Mouse (Mus musculus): ENCODE measurements at regions not wholly inside any gene's neighbourhood (a gene's known extent, or its start where the extent isn't known, plus 50 kb on each side); places are given as distances from the start of the nearest gene placed in this dataset.

DNA sequence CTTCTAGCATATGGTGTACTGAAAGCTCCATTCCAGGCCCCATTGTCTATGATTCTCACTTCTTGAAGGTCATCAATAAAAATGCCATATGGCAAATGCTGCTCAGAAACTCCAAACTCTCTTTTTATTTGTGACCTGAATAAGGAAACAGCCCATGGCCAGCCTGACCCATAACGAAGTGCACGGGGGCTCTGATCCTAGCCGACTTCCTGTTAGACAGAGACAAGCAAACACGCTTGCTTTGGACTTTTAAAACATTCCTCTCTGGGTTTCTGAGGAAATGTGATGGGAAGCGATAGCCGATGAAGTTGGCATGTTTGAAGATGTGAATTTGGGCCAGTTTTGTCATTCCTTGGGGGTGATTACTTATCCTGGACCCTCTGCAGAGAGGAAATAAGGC is 346.1 kb upstream of the Ddhd1 start:
- Histone ChIP-seq H3K36me3 (replicated peaks; ENCODE audit: control insufficient read depth, insufficient read depth, low read depth) (no peaks in the 10 kb centered on the region), H3K27ac (no peak overlapping the region), H3K9me3 (ENCODE audit: control insufficient read depth, low read length) (no peaks in the 10 kb centered on the region), H3K4me2 (ENCODE audit: low read depth) (no peak overlapping the region), H3K9ac (replicated peaks) (no peak overlapping the region), H3K27me3 (ENCODE audit: control insufficient read depth, insufficient read depth, low read length) (no peaks in the 10 kb centered on the region), H3K4me3 (ENCODE audit: insufficient read depth in 1 of 2, low read depth in 2 of 2, low read length in 2 of 2) (no peak overlapping the region), H3K4me1 (replicated peaks; ENCODE audit: control insufficient read depth in 2 of 2, insufficient read depth in 2 of 2, low read length in 1 of 2) (no peaks in the 10 kb centered on the region)
- no peak for ATAC-seq (ENCODE audit: insufficient read depth)
- TF ChIP-seq CTCF (IDR thresholded peaks at IDR 0.05; ENCODE audit: low read depth) (no peak), EP300 (IDR thresholded peaks at IDR 0.05; ENCODE audit: low read depth) (no peak)
- no peak for DNase-seq (ENCODE audit: low read depth in 3 of 3, low spot score in 3 of 3)
- 52% methylated on average over 6 of the region's 6 CpGs for WGBS (ENCODE audit: insufficient replicate concordance)

DNA sequence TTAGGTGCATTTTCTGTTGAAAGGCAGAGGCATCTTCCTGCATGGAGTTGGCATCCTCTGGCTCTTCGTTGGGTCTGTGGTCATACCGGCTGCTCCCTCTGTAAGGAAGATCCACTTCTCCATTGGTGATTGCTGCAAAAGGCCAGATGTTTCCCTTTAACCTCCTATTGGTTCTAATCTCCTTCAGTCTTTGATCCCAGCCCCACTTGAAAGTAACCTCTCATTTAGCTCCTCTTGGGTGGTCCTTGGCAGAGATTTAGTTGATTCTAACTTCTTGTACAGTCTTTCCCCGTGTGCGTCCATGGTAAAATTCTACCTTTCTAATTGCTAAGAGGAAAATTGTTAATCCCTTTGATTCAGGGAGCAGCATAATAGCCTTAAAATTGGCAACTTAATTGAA is 347.4 kb upstream of the Ddhd1 start:
- Histone ChIP-seq H3K9ac (replicated peaks) (no peak overlapping the region), H3K36me3 (replicated peaks; ENCODE audit: control insufficient read depth, insufficient read depth, low read depth) (no peaks in the 10 kb centered on the region), H3K27ac (no peak overlapping the region), H3K4me2 (ENCODE audit: low read depth) (no peak overlapping the region), H3K4me1 (replicated peaks; ENCODE audit: control insufficient read depth in 2 of 2, insufficient read depth in 2 of 2, low read length in 1 of 2) (no peaks in the 10 kb centered on the region), H3K4me3 (ENCODE audit: insufficient read depth in 1 of 2, low read depth in 2 of 2, low read length in 2 of 2) (no peak overlapping the region), H3K27me3 (ENCODE audit: control insufficient read depth, insufficient read depth, low read length) (no peaks in the 10 kb centered on the region), H3K9me3 (ENCODE audit: control insufficient read depth, low read length) (no peaks in the 10 kb centered on the region)
- TF ChIP-seq CTCF (IDR thresholded peaks at IDR 0.05; ENCODE audit: low read depth) (no peak), EP300 (IDR thresholded peaks at IDR 0.05; ENCODE audit: low read depth) (no peak)
- ATAC-seq (ENCODE audit: insufficient read depth) (no peak), DNase-seq (ENCODE audit: low read depth in 3 of 3, low spot score in 3 of 3) (no peak)
- WGBS (ENCODE audit: insufficient replicate concordance) = 57% methylated on average over 4 of the region's 4 CpGs

DNA sequence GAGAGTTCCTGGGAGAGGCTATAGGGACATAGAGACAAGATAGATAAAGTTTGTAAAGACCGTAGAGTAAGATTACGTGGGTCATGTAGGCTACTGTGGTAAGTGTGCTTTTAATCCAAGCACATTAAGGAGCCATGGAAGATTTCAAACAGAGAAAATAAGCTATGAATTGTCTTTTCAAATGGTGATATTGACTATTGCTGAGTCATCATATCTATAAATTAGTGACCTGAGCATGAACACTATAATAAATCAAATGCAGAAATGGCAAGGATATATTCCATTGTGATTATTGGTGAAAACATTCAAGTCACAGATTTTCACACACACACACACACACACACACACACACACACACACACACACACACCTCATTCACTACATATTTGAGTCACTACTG is 355.3 kb upstream of the Ddhd1 start:
- no peak for TF ChIP-seq EP300 (IDR thresholded peaks at IDR 0.05; ENCODE audit: low read depth)
- no peak for TF ChIP-seq CTCF (IDR thresholded peaks at IDR 0.05; ENCODE audit: low read depth)

DNA sequence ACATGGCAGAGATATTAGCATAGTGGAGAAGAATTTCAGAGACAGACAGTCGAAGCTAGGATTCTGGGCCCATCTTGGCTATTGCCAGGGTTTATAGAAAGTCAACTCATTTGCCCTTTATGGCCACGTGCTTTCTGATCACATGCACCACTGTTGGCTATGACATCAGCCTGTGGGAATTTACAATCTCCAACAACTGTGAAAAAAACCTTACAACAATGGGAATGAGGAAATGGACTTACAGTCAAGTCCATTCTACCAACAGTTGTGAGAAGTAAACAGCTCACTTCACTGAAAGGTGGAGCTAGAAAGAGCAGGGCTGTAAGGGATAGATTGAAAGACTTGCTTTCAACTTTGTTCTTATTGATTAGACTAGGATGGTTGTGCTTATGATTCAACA is 356.1 kb upstream of the Ddhd1 start:
- no peak for ATAC-seq (ENCODE audit: insufficient read depth)
- no peak for TF ChIP-seq CTCF (IDR thresholded peaks at IDR 0.05; ENCODE audit: low read depth)
- Histone ChIP-seq H3K27me3 (ENCODE audit: control insufficient read depth, insufficient read depth, low read length) (no peaks in the 10 kb centered on the region), H3K4me1 (replicated peaks; ENCODE audit: control insufficient read depth in 2 of 2, insufficient read depth in 2 of 2, low read length in 1 of 2) (peaks cover 0 to 7% of the 10 kb centered on the region in 2 experiments; a peak in 3 of 4 replicates), H3K9me3 (ENCODE audit: control insufficient read depth, low read length) (no peaks in the 10 kb centered on the region), H3K27ac (no peak overlapping the region), H3K4me3 (ENCODE audit: insufficient read depth in 1 of 2, low read depth in 2 of 2, low read length in 2 of 2) (no peak overlapping the region), H3K36me3 (replicated peaks; ENCODE audit: control insufficient read depth, insufficient read depth, low read depth) (no peaks in the 10 kb centered on the region), H3K9ac (replicated peaks) (no peak overlapping the region), H3K4me2 (ENCODE audit: low read depth) (no peak overlapping the region)
- WGBS (ENCODE audit: insufficient replicate concordance) = 27% methylated on average over 2 of the region's 2 CpGs
- no peak for DNase-seq (ENCODE audit: low read depth in 3 of 3, low spot score in 3 of 3)

More for the DNA sequence above, 355.3 kb upstream of the Ddhd1 start:
- ATAC-seq (ENCODE audit: insufficient read depth) = no peak
- no peaks in the 10 kb centered on the region for H3K27me3 ChIP-seq (ENCODE audit: control insufficient read depth, insufficient read depth, low read length)
- no peak overlapping the region for H3K4me3 ChIP-seq (ENCODE audit: insufficient read depth in 1 of 2, low read depth in 2 of 2, low read length in 2 of 2)
- H3K4me2 ChIP-seq (ENCODE audit: low read depth) = no peak overlapping the region
- DNase-seq (ENCODE audit: low read depth in 3 of 3, low spot score in 3 of 3) = no peak
- WGBS (ENCODE audit: insufficient replicate concordance) = 77% methylated on average over 2 of the region's 2 CpGs
- H3K27ac ChIP-seq = no peak overlapping the region
- H3K9ac ChIP-seq (replicated peaks) = no peak overlapping the region
- H3K4me1 ChIP-seq (replicated peaks; ENCODE audit: control insufficient read depth in 2 of 2, insufficient read depth in 2 of 2, low read length in 1 of 2) = peaks cover 0 to 7% of the 10 kb centered on the region in 2 experiments; a peak in 3 of 4 replicates
- no peaks in the 10 kb centered on the region for H3K9me3 ChIP-seq (ENCODE audit: control insufficient read depth, low read length)
- H3K36me3 ChIP-seq (replicated peaks; ENCODE audit: control insufficient read depth, insufficient read depth, low read depth) = no peaks in the 10 kb centered on the region

DNA sequence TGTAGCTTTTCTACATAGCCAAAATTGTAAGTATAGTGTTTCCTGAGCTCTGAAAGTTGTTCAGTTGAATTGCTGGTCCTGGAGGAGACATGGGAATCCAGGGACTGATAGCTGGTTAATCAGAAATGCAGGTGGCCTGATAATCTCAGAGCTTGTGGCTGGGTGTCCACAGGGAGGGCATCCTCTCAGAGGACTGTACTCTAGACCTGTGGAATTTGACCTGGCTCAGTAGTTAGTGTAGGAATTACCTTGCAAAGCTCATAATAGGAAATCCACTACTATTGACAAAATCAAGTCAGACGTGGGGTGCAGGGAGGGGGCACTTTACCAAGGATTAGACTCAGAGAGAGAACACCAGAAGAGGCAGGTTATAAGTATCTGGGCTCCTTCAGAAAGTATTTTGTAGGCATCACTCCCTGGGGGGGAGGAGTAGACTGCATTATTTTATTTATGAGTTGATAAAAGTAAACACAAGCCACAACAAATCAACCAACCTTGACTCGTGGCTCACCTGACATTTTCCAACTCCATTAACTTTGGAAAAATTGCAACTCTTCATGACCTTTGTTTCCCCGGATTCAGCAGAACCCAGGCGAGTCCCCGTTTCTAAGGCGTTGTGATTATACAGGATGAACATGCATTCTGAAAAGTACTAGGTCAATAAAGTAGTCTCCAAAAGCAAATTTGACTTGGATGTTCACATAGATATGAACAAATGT is 357.9 kb upstream of the Ddhd1 start:
- H3K27me3 ChIP-seq (ENCODE audit: control insufficient read depth, insufficient read depth, low read length) = no peaks in the 10 kb centered on the region
- H3K4me1 ChIP-seq (replicated peaks; ENCODE audit: control insufficient read depth in 2 of 2, insufficient read depth in 2 of 2, low read length in 1 of 2) = peaks cover 0 to 7% of the 10 kb centered on the region in 2 experiments; a peak in 3 of 4 replicates
- H3K27ac ChIP-seq = no peak overlapping the region
- TF ChIP-seq CTCF (IDR thresholded peaks at IDR 0.05; ENCODE audit: low read depth) (no peak), EP300 (IDR thresholded peaks at IDR 0.05; ENCODE audit: low read depth) (no peak)
- H3K4me3 ChIP-seq (ENCODE audit: insufficient read depth in 1 of 2, low read depth in 2 of 2, low read length in 2 of 2) = no peak overlapping the region
- H3K9me3 ChIP-seq (ENCODE audit: control insufficient read depth, low read length) = no peaks in the 10 kb centered on the region
- DNase-seq (ENCODE audit: low read depth in 3 of 3, low spot score in 3 of 3) (no peak), ATAC-seq (ENCODE audit: insufficient read depth) (no peak)
- no peaks in the 10 kb centered on the region for H3K36me3 ChIP-seq (replicated peaks; ENCODE audit: control insufficient read depth, insufficient read depth, low read depth)
- H3K9ac ChIP-seq (replicated peaks) = no peak overlapping the region
- WGBS (ENCODE audit: insufficient replicate concordance) = 66% methylated on average over 6 of the region's 6 CpGs
- no peak overlapping the region for H3K4me2 ChIP-seq (ENCODE audit: low read depth)
